Mouse (Mus musculus): Measurements from ENCODE around the gene Hist1h3a.
"Not testable (repeated sequence)": the region's sequence is repeated elsewhere in the genome, so short reads cannot be mapped to it uniquely, and the experiment has no call there.

Hist1h3a gene

DNA sequence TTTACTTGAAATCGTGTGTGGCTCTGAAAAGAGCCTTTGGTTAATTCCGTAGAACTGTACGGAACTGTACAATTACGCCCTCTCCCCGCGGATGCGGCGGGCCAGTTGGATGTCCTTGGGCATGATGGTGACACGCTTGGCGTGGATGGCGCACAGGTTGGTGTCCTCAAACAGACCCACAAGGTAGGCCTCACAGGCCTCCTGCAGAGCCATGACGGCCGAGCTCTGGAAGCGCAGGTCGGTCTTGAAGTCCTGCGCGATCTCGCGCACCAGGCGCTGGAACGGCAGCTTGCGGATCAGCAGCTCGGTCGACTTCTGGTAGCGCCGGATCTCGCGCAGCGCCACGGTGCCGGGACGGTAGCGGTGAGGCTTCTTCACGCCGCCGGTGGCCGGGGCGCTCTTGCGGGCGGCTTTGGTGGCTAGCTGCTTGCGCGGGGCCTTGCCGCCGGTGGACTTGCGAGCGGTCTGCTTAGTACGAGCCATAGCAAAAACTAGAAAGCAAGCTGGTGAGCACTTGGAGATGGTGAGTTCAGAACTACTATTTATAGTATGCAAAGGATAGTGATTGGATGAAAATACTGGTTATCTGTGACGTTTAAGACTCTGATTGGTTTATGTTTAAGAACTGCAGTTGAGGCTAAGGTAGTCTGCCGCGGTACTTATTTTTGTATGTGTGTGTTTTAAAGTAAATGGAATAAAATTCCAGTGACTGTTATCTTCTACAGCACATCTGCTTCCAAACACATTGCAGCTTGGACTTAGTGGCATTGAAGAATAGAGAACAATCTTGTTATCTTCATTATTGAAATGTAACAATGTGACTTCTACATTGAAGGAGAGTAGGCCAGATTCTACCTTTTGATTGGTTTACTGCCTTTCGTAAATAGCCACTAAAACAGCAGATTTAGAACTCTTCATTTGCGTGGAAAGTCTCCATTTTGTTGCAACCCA lies at the start of gene Hist1h3a:
Gene Hist1h3a (minus strand): TSS at position 516 of the 951 bp plus-strand sequence.
- in situ Hi-C loops (cut with MseI, MboI) = not testable (repeated sequence)

DNA sequence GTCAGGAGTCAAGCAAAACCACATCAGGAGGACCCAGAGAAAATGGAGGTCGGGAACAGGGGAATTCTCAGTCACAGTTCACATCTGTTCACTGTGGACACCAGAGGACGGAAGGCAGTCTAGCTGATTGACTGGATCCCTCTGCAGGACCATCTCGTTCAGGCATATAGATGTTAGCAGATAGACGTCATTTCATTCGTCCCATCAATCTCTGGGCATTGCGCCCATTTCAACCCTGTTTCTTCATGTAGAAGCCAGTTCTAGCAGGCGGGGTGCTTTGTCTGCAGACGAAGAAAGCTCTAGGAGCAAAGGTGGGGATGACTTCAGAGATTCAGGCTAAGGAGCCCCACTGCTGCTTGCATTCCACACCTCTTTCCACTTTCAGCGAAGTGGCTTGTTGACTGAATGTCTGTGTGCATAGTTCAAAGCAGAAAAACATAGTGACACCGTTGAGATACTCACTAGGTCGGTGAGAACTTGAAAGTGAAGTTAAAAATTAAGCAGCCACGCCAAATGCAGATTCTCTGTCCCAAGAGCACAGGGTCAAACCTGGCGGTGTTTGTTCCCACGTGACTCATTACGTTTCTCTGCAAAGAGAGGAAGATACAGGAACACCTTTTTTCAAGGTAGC lies 44.4 kb upstream of the Hist1h3a start, which contains the start of gene Slc17a2:
Gene Slc17a2 (plus strand): TSS at position 572 of the 631 bp plus-strand sequence.
- in situ Hi-C loops (cut with MseI, MboI) = no loop called here

DNA sequence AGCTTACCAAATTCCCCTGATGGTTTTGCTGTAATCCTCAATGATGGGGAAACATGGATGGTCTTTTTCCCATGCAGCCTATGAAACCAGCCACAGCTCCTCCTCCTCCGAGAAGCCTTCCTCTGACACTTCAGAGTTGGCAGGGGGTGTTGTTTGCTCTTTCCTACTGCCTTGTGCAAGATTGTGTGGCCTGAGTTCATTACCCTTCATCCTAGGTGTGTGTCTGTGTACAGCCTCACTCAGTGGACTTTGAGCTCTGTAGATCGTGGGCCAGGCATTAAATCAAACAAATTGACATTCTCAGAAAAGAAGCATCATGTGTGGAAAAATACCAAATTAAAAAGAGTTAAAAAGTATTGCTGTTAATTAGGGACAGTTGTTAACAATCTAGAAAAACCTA lies 42.3 kb upstream of the Hist1h3a start:
- in situ Hi-C loops (cut with MseI, MboI) = no loop called here

DNA sequence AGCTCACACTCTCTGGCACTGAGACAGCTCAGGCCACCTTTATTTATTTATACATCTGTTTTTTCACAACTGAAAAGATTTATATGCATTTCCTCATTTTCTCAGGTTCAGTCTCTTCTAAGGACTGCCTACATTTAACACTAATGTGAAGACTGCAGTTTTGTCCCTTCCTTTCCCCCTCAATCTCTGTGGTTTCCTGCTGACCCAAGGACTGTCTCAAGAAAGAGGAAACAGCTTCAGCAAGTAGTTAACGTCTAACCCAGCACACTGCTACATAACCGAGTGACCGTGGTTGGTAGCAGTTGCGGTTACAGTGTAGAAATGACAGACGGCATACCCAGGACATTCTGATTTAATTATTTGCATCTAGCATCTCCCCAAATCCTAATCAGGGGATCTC lies 37.2 kb upstream of the Hist1h3a start:
- in situ Hi-C loops (cut with MseI, MboI) = loop anchor here in 1 of 2 experiments (10.0 to 25.0 kb wide), 2 partner anchors 85 to 488 kb away; partner anchors contain the start of gene Carmil1

DNA sequence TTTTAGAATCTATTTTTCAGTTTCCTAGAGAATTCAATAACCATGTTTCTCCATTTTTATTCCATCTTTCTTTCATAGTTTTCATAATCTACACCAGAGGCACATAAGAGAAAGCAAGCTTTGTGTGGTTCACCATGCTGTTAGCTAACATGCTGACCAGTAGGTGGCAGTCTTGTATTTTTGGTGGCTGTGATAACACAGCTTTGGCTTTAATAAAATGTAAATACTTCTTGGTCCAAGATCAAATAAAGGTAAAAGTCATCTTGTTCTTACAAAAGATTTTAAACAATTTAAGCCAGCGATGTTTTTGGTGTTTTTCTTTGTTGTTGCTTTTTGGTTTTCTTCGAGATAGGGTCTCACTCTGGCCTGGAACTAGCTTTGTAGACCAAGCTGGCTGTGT lies 30.3 kb upstream of the Hist1h3a start:
- in situ Hi-C loops (cut with MseI, MboI) = loop anchor here in 1 of 2 experiments (10.0 to 25.0 kb wide), 2 partner anchors 92 to 495 kb away; partner anchors contain the start of gene Carmil1

DNA sequence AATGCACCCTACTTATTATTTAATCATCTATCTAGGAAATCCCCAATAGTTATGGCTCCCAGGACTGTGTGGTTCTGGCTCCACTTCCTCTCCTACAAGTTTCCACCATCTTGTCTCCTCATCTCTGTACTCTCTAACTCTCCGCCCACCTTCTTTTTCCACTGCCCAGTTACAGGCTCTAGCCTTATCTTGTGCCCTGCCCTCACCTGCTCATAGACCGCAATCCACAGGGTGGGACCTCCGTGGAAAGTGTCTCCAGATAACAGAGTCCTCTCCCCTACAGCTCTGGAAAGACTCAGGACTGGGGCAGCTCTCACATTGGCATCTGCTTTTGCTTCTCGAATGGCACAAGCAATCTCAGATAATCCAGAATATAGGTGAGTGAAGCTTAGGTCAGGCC lies 16.8 kb upstream of the Hist1h3a start:
- in situ Hi-C loops (cut with MseI, MboI) = loop anchor here in 1 of 2 experiments (25.0 kb wide), 1 partner anchor 508 kb away; the partner anchor contains the start of gene Carmil1

DNA sequence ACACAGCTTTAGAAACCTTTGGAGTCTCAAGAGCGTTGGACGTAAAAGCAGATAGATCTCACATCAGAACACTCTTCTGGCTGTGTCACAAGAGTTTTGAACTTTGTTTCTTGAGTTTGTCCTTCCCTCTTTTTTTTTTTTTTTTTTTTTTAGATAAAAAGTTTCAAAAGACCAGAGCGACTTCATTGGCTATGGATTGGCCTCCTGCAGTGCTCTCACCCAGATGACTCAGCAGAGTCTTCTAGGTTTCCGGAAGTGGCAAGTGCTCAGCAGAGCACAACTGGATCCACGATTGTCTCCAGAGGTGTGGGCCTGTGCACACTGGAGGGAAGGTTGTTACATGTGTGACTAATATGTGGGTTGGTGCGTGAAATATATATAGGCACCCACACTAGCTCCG lies 16.2 kb upstream of the Hist1h3a start:
- in situ Hi-C loops (cut with MseI, MboI) = loop anchor here in 1 of 2 experiments (25.0 kb wide), 1 partner anchor 509 kb away; the partner anchor contains the start of gene Carmil1

DNA sequence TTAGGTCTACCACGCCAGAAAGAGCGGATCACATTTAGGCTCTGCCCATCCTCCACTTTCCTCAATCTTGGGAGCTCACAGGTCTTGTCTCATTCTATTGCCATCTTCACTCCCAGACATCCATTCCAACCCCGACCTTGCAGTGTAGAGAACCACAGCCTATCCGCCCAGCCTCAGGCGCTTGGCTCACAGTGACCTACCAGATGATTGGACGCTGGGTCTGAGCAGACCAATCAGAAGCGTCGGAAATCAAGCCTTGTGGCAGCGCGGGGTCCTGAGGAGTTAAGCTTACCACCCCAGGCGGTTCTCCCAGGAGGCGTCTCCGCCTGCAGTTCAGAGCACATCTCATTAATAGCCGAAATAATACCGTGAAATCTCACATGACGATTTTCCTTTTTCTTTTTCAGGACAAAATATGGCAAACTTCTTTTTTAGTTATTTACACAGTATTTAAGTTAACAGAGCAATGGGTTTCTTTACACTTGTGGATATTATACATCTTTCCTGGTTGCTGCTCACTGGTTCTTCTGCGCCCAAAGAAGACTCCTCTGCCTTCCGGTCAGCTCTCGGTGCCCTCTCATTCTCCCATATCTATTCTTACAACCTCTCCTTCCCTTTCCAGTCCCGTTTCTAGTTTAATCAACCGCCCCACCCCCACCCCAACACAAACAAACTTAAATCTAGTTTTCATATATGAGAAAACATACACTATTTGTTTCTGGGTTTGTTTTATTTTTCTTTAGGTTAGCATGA lies 10.6 kb upstream of the Hist1h3a start:
- in situ Hi-C loops (cut with MseI, MboI) = no loop called here

DNA sequence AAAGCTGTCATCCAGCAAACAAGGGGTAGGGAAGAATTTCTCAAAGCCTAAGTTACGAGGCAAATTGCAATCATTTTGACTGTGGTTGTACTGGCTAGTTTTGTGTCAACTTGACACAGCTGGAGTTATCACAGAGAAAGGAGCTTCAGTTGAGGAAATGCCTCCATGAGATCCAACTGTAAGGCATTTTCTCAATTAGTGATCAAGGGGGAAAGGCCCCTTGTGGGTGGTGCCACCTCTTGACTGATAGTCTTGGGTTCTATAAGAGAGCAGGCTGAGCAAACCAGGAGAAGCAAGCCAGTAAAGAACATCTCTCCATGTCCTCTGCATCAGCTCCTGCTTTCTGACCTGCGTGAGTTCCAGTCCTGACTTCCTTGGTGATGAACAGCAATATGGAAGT lies 7.4 kb upstream of the Hist1h3a start, which contains the start of gene Trim38:
Gene Trim38 (plus strand): TSS at position 301 of the 400 bp plus-strand sequence.
- in situ Hi-C loops (cut with MseI, MboI) = not testable (repeated sequence)

DNA sequence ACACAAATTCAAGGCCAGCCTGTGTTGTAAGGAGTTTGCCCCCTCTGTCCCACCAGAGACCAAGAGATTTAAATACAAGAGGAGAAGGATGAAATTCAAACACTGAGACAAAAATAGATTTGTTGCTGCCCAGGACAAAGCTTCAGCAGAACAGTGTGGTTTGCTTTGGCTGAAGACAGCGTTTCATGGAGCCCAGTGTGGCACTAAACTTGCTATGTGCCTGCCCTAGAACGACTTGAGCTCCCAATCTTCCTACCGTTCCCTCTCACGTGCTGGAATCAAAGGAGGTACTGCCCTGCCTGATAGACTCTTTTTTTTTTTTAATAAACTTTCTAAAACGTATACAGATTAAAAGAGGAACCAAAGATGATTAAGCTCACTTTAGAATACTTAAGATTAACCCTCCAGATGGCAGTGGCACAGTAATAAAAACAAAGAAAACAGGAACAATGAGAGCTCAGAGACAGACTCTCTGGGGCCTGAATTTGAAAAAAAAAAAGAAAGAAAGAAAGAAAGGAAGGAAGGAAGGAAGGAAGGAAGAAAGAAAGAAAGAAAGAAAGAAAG lies 6.7 kb upstream of the Hist1h3a start:
- in situ Hi-C loops (cut with MseI, MboI) = no loop called here

DNA sequence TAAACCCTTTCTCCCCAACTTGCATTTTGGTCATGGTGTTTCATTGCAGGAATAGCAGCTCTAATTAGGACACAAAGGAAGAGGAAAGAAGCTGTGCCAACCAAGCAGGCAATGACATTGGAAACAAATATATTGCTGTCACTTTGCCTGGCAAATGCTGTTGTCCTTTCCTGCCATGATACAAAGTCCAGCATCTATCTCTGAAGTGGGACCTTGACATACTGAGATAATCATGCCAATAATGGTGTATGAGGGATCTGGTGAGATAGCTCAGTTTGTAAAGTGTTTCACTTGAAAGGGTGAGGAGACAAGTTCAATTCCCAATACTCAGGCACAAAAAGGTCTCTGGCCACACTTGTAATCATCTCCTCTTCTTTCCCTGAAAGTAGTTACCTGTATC lies 4.6 kb upstream of the Hist1h3a start:
- in situ Hi-C loops (cut with MseI, MboI) = no loop called here

DNA sequence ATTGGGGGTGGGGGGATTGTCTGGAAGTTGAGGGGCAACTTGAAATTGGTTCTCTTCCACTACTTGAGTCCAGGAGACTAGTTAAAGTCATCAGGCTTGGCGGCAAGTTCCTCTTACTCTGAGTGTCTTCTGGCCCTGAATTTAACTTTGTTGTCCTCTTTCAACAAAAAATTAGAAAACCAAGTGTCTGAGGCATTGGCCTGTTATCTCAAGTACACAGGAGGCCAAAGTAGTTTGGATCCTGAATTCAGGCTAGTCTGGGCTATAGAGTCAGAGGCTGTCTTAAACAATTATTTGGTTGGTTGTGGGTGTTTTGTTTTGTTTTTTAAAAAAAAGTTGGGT lies 3.0 kb upstream of the Hist1h3a start:
- in situ Hi-C loops (cut with MseI, MboI) = no loop called here

DNA sequence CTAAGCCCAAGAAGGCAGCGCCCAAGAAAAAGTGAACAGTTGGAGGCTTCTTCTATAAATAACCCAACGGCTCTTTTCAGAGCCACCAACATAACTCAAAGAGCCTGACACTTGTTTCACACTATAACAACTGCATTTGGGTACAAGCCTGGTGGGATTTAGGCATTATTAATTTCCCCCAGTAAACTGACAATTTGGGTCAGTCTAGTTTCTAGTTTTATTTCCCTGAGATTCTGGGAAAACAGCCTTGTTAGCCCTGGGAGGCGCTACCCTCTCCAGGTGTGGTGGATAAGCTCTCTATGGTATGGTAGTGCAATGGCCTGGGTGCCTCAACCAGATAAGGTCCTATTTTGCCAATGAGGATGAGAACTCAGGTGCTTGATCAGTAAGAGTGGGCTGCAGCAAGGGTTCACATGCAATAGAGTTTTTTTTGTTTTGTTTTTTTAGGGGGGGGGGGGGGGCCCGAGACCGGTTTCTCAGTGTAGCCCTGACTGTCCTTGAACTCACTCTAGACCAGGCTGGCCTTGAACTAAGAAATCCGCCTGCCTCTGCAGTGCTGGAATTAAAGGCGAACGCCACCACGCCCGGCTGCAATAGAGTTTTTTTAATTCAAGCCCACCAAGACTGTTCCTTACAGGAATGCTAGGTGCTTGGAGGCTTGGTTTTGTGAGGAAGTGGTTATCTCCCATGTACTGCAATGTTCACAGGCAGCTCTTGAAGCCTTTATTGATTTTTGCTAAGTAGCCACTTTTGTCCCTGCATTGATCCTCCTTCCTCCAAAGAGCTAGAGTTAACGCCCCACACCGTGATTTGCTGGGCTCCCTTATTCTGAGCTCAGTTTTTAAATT lies 2.4 kb upstream of the Hist1h3a start:
- in situ Hi-C loops (cut with MseI, MboI) = no loop called here

DNA sequence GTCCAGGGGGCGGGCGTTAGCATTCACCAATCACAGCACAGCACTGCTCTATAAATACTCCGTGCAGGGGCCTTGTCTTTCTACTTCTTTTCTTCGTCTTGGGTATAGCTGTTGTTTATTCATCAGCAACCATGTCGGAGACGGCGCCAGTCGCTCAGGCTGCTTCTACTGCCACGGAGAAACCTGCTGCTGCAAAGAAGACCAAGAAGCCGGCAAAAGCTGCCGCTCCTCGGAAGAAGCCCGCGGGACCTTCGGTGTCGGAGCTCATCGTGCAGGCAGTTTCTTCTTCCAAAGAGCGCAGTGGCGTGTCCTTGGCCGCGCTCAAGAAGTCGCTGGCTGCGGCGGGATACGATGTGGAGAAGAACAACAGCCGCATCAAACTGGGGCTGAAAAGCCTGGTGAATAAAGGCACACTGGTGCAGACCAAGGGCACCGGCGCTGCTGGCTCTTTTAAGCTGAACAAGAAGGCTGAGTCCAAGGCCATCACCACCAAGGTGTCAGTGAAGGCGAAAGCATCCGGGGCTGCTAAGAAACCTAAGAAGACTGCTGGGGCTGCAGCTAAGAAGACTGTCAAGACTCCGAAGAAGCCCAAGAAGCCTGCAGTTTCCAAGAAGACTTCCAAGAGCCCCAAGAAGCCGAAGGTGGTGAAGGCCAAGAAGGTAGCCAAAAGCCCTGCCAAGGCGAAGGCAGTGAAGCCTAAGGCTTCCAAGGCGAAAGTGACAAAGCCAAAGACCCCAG lies 1.6 kb upstream of the Hist1h3a start, which contains the start of gene Hist1h1a:
Gene Hist1h1a (plus strand): TSS at position 81 of the 738 bp plus-strand sequence.
- in situ Hi-C loops (cut with MseI, MboI) = no loop called here

DNA sequence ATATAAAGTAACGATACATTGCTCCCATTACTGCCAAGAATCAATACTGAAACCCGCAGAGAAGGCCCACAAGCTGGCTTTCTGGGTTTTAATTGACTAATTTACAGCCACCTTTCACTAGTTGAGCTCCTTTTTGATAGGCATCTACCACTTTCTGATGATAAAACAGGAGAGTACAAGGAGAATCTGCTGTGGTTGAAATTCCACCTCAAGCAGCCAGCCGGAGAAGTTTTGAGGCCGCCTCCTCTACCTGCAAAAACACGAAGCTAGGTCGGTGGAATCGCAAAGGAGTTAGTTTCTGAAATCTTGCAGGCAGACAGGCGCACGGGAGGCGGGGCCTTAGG lies 1.0 kb upstream of the Hist1h3a start:
- in situ Hi-C loops (cut with MseI, MboI) = no loop called here

DNA sequence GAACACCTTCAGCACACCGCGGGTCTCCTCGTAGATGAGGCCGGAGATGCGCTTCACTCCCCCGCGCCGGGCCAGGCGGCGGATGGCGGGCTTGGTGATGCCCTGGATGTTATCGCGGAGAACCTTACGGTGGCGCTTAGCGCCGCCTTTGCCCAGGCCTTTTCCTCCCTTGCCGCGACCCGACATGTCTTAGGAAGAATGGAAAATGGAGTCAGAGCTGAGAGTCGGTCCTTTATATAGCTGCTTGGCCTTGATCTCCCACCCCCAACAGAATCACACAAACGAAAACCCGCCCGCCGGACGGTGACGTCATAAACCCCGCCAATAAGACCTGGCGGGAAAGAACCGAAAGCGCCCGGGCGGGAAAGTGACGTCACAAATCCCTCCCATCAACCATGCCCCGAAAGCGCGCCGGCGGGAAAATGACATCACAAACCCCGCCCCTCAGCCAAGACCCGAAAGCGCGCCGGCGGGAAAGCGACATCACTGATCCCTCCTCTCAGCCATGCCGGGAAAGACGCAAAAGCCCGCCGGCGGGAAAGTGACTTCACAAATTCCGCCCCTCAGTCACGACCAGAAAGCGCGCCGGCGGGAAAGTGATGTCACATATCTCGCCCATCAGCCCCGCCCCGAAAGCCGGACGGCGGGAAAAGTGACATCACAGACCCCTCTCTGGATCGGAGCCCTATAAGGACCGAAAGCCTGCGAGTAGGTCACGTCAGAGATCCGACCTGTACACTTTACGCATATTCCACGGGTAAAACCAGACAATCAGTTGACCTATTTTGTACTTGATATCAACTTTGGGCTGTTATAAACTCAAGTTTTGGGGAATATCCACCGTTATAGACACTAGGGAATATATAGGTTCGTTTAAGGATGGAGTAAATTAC lies 968 bp downstream of the Hist1h3a start, which contains the start of gene Hist1h4a:
Gene Hist1h4a (minus strand): TSS at position 259 of the 893 bp plus-strand sequence.
- in situ Hi-C loops (cut with MseI, MboI) = no loop called here

DNA sequence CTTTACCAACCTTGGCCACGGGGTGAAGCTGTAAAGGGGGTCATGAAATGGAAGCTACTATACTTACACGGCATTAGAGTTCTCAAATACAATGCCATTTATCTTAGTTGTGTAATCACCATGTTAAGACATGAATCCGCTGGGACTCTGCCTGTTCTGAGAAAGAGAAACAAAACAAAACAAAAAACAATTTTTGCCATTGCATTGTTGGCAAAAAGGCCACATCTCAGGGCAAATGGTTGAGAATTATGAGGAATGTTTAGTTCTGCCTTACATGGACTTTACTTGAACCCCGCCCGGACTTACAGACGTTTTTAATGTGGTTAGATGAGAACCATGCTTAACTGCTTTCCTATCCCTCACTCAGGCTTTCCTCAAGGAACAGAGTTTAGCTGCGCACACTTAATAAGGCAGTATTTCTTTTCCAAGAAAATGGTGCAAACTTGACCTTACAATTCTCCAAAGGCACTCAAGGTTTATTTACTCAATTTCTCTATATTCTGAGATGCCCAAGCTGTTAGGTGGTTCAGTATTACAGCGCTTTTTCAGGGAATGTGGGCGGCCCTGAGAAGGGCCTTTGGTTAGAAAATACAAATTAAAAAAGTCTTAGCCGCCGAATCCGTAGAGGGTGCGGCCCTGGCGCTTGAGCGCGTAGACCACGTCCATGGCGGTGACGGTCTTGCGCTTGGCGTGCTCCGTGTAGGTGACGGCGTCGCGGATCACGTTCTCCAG lies 1.8 kb downstream of the Hist1h3a start:
- in situ Hi-C loops (cut with MseI, MboI) = no loop called here

DNA sequence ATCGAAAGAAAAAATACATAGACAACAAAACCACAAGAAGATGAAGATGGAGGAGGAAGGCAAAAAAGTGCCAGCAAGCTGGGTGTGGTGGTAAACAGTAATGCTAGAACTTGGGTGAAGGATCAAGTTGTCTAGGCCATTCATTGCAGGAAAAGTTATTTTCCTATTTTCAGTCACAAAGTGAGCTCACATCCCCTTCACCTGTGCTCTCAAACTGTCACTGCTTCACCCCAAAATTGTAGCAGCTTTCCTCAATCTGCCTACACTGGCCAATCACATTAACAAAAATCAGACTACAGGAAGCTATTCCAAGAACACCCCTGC lies 2.3 kb downstream of the Hist1h3a start:
- in situ Hi-C loops (cut with MseI, MboI) = no loop called here

Measured in mouse trophoblast stem cell (cell line).